Mouse (Mus musculus): ENCODE results near the gene F2rl1.

DNA sequence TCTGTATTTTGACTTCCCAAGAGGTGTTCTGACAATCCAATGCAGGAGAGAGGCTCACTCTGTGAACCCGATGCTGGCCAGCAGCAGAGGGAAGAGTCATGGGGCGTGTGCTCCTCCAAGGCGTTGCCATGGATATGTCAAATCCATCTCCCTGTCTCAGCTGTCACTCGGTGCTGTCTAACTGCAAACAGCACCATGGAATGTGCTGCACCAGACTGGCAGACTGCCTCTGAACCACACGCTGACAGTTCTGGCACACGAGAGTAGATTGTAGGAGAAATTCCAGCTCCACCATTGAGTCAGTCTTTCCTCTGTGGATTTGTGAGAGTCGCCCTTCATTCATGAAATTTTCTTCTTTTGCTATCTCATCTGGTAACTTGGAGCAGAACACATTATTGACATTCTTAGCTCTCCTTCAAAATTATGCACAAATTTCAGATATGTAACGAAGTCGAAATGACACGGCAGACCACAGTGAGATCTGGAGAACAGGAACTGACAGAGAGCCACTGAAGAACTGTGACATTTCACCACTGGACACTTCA lies 38.1 kb upstream of the F2rl1 start:
- TF ChIP-seq CTCF (IDR thresholded peaks at IDR 0.05; ENCODE audit: borderline replicate concordance, extremely low read depth, insufficient read depth, insufficient read length): no peak
- no peak for TF ChIP-seq POLR2A (IDR thresholded peaks at IDR 0.05; ENCODE audit: borderline replicate concordance, extremely low read depth, insufficient read depth, insufficient read length, poor library complexity, severe bottlenecking)

Measured in brain, embryonic 14.5 days (tissue).